Mouse (Mus musculus) urinary bladder, postnatal 25 days (tissue): ENCODE data around the gene Mrpl42.

Experiments
- DNase-seq: peaks from one replicate; pipeline ENCODE4 v3.0.0; 2022; ENCODE audit warnings: low spot score

The Mrpl42 gene

DNA sequence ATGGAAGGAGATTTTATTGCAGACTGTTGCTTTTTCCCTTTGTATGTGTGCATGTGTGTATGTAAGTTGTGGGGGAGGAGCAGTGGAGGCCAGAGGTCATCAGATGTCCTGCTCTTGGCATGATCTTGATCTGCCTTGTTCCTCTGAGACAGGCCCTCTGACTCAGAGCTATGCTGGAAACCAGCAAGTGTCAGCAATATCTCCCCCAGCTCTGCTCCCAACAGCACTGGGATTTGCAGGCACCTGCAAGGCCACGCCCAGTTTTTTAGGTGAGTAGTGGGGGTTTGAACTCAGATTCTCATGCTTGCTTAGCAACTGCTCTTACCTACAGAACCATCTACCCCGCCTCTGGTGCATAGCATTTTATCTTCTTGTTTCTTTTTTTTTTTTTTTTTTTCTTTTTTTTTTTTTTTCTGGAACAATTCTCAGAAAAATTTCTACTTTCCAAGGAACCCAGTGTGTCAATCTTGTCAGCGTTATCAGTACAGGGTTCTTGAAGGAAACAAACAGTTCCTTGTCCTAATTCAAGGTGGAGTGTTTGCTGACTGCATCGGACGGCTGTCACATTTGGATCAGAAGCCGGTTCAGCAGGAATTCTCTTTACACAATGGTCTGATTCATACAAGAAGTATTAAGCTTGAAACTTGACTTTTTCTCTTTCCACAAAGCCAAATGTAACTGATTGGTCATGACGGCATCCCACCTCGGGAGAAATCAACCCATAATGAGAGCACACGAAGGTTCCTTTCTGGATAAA lies 43.5 kb downstream of the Mrpl42 start:
- peak; percentile 16 for DNase-seq

DNA sequence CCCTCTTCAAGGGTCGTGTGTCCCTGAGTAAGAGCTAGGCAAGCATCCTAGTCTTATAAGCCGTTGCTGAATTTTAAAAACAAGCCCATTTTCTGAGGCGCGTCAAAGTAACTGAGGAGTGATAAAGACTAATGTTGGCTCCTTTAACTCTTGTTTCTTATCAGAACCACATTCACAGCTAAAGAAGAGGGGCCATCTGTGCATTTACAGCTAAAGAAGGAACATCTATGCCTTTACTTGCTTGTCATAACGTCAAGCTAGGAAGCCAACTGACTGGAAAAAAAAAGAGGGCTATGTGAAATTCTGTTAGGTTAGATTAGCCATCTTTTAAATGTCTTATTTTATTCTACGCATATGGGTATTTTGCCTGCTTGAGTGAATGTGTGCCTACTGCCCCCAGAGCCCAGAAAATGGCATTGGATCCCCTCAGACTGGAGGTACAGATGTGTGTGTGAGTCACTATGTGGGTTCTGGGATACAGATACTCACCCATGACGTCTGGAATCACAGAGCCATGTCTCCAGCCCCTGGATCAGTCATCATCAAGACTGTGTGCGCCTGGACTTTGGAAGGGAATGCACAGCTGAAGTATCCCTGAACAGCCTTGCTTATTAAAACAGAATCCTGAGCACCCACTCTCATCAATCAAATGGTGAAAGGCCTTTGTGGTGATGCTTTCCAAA lies 44.2 kb downstream of the Mrpl42 start:
- no peak for DNase-seq

DNA sequence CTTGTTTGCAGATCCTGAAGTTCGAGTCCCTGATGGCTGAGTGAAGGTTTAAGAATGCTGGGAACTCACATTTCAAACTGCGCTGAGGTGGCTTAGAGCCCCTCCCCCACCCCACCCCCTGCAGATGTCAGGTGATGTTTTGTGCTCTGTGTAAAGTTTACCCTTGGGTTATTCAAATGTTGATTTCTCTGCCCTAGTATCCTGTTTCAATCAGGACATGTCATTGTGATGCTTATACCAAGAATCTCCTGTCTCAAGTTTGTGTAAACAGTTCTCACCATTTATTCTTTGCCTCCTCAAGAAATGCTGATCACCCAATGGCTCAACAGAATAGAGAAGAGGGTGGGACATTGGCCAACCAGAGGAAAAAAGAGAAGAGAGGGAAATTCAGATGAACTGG lies 45.6 kb downstream of the Mrpl42 start:
- no peak for DNase-seq

DNA sequence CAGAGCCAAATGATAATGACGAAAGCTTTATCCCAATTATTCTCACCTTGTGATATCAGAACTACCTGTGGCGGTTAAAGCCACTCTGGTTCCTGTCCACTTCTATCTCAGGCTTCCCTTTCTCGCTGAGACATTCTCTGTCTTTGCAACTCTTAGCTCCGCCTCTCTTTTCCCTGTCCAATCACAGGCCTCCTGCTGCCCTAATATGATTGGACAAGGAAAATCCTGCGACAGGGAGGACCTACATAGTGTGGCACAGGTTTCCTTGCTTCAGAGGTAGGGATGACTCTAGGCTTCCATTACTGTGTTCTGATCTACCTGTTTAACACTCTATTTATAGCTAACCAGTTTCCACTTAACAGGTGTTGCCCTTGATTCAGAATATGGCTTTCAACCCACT lies 48.5 kb downstream of the Mrpl42 start:
- DNase-seq: no peak

DNA sequence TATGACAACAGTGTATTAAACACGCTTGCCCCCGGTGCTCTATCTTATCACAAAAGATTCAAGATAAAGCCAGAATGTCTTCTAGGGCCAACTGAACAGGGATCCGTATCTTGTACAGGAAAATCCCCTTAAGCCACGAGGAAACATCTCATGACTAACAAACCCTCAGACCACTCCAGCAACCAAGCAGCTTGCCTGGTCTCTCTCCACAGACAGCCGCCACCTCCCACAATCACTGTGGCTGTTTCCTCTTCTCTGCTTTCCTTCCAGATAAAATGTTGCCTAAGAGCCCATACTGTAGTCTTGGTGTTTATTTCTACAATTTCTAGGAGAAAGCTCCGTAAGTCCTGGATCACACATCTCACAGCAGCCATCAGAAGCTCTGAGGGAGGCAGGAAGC lies 52.7 kb downstream of the Mrpl42 start:
- no peak for DNase-seq

DNA sequence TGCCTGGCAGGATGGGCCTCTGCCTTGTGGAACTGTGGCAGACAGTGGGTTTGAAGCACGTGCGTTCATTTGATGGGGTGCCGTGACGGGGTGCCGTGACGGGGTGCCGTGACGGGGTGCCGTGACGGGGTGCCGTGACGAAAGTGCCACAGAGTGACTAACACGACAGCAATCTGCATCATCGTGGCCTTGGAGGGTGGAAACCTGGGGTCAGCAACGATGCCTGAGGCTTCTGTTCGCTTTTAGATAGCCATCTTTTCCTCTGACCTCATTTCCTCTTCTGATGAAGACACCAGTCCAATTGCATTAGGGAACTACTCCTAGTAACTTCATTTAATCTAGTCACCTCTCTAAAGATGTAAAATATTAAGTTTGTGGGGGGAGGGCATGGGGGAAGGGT lies 53.8 kb downstream of the Mrpl42 start:
- no peak for DNase-seq

DNA sequence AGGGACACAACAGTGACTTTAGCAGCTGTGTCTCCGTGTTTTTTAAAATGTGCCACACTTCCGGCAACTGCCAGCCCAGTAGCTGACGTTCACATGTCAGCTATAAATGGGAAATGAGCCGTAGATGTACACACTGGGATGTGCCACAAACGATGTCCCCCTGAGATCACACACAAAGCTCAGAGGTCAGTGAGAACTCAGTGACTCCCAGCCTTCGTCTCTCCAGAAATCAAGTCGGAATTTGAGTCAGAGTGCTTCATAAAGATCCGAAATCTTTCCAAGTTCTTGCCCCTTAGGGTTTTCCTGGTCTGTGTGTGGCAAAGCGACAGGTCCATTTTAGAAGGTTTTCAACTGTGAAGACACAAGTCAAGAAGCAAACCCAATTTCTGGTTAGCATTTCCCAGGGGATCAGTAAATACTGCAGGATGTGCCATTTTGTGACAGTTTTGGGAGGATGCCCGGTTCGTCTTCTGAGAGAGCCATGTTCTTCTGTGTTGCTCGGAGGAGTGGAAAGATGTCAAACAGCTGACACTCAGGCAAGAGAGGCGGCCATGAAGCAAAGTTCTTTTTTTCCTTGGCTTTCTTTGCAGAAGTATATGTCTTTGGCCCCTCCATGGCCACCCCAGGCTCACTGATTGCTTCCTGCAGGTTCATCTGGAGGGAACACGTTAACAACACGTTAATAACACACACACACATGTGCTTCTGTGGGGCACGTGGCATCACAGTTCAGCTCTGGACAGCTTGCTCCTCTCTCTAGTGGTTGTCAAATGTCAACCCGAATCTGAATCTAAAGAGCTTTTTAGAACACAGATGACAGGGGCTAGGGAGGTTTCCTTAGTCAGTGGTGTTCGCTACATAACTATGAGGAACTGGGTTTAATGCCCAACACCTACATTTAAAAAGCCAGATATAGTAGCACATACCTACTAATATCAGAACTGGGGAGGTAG lies 56.4 kb downstream of the Mrpl42 start:
- DNase-seq: no peak

DNA sequence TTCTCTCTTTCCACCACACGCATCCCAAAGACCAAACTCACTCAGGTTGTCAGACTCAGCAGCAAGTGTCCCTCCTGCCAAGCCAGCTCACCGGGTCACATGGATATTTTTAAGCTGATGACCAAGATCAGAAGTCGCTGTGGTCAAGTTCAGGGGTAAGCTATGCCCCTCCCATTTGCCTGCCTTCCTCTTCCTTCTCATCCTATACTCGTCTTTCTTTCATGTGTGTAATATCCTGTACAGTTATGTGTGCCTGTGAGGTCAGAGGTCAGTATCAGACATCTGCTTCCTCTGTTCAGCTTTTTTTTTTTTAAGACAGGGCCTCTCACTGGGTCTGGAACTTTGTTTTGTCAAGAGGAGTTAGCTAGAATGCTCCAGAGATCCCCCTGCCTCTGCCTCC lies 59.4 kb downstream of the Mrpl42 start:
- no peak for DNase-seq

DNA sequence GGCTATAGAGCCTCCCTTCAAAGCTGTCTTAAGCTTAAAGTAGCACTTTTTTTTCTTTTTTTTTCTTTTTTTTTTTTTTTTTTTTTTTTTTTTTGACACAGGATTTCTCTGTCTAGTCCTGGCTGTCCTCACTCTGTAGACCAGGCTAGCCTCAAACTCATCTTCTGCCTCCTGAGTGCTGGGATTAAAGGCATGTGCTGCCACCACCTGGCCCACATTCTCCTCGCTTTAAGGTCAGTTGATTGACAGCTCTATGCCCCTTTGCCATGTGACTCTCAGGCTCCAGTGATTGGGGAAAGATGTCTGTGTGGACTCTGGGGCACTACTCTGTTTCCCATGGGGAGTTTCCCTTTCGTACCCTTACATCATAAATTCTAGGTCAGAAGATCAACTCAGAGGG lies 61.2 kb downstream of the Mrpl42 start:
- no peak for DNase-seq

DNA sequence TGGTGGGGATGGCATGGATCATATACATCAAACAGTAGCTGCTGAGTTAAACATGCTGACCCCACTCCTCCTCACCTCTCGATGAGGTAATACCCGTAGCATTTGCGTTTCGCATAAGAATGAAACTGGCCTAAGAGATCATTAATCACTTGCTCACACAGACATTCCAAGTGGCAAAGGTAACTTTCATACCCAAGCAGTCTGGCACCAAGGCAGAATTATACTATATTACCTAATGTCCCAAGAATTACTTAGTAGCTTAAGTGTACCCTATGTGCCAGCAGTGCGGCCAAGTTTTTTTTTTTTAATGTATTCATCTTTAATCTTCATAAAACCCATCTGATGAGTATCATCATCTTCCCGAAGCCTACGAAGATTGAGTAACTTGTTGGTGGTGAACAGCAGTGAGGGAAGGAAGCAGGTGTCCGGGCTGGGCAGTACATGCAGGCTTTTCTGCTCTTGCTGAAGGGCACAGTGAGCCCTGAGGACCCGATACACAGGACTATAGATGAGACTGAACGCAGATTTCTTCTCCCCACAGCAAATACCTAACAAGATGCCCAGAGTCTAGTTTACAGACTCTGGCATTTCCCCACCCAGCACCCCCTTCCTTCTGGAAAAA lies 61.9 kb downstream of the Mrpl42 start:
- no peak for DNase-seq

DNA sequence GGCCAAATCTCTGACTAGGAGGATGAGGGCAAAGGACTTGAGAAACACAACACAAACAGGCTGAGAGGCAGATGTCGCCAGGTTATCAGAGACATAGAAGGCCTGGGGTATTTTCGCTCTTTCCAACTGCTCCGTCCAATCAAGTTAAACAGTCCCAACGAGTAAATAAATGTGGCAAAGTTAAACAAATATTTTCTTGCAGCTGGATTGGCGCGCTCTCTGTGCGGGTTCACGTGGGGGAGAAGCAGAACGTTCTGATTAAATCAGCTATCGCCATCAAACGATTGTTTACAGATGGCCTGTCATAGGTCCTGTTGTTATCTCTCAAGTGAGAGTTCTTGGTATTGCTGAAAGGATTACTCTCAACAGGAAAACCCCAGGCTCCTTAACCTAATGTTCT lies 62.8 kb downstream of the Mrpl42 start:
- no peak for DNase-seq
